Comparison of ENCODE assay signal across 8 mouse cellular contexts in the genomic region with DNA sequence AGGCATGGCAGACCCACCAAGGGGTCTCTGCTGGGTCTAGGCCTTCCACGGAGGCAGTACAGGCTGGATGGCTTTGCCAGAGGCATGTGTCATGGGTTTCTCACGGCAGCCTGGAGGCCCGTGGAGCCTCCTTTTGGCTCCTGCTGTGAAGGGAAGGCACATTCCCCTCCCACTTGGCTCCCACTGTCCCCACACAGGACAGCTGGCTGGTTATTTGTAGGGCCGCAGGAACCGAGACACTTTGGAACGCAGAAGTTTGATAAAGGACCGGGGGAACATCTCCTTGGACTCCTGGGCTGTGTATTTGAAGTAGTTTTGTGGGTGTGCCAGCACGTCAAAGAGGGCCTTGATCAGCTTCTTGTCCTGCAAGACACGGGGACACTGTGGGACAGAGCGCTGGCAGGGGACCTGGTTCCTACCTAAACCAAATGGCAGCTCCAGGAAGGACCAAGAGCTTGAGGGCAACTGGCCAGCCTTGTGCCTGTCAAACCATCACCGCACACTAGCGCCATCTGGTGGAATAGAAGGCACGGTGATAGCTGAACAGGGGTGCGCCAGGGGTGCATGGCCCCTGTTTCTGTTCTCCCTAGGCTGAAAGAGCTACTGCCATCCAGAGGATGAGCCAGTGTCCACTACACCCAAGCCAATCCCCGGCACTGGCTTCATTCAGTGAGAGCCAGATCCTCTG. TPM values are rescaled to one million over a fixed set of nuclear protein-coding genes. Genes with fewer than 3 reads are reported as not detected.
A peak's percentile ranks its signal among the peaks of the same experiment; 100 is the strongest.
DNase-seq lines count a peak whose midpoint lies in the region; ATAC-seq and TF ChIP-seq lines count a peak whose summit lies in the region.

No protein-coding gene starts in this region.

- no peaks in the 10 kb centered on the region for H3K36me3 ChIP-seq in lung, postnatal 0 days (ENCODE audit: insufficient read depth, low read length)

- H3K9me3 ChIP-seq in lung, postnatal 0 days (ENCODE audit: low read length) = no peaks in the 10 kb centered on the region

- no peak overlapping the region for H3K27ac ChIP-seq in layer of hippocampus, adult 2 months
- no peak overlapping the region for H3K27ac ChIP-seq in lung, postnatal 0 days (ENCODE audit: low read length)

- H3K9ac ChIP-seq in lung, postnatal 0 days (replicated peaks; ENCODE audit: low read depth) = no peak overlapping the region

- peak; percentile 69 for DNase-seq in CD4-positive helper T cell, adult 2 months (ENCODE audit: low read depth, low spot score)
- DNase-seq in Muller cell, postnatal 12 days (ENCODE audit: inconsistent ontology term) = peak; percentile 36
- peak; percentile 89 to 92 for DNase-seq in cerebellum, postnatal 10 days
- DNase-seq in layer of hippocampus, adult 2 months (ENCODE audit: low spot score in 2 of 2) = peak; percentile 44 to 68
- peak; percentile 85 for DNase-seq in lung, postnatal 0 days (ENCODE audit: low spot score)
- DNase-seq in right cerebral cortex, adult 18-20 months = peak; percentile 52
- peak; percentile 50 to 71 for DNase-seq in urinary bladder, postnatal 4 days (ENCODE audit: low spot score in 2 of 2)

- H3K27me3 ChIP-seq in lung, postnatal 0 days (replicated peaks; ENCODE audit: insufficient read depth, low read length) = no peaks in the 10 kb centered on the region

- no peaks in the 10 kb centered on the region for H3K4me1 ChIP-seq in lung, postnatal 0 days (ENCODE audit: insufficient read depth, low read depth, low read length)

- no peak for TF ChIP-seq EP300 in lung, postnatal 0 days (IDR thresholded peaks at IDR 0.05)

- no peak overlapping the region for H3K4me3 ChIP-seq in layer of hippocampus, adult 2 months
- H3K4me3 ChIP-seq in lung, postnatal 0 days (ENCODE audit: low read depth, low read length) = no peak overlapping the region

- WGBS in lung, postnatal 0 days = 42% methylated on average over 15 of the region's 15 CpGs

- H3K4me2 ChIP-seq in lung, postnatal 0 days (replicated peaks; ENCODE audit: low read depth, low read length) = no peak overlapping the region

- peak; percentile 75 for ATAC-seq in granulocyte monocyte progenitor cell, adult 5-6 weeks (replicated peaks; ENCODE audit: poor library complexity, severe bottlenecking)
- ATAC-seq in lung, postnatal 0 days = peak; percentile 63

- TF ChIP-seq CTCF in layer of hippocampus, adult 2 months (conservative IDR thresholded peaks at IDR 0.05) = peak; percentile 86
- peak; percentile 95 for TF ChIP-seq CTCF in lung, postnatal 0 days (IDR thresholded peaks at IDR 0.05)

RNA-seq across cellular contexts. Expression of gene Ttll12, which starts 12.3 kb away (rescaled TPM):
- total RNA-seq in granulocyte monocyte progenitor cell, adult 5-6 weeks (2014; fragmentation: Nextera tagmentation) = 15.1 and 23.6 TPM in 2 replicates
- total RNA-seq in granulocyte monocyte progenitor cell, adult 5-6 weeks (2017) = 9.7 and 10.1 TPM in 2 replicates
- 10 to 100 TPM; 10.3 to 11.2 TPM for total RNA-seq in layer of hippocampus, adult 2 months (2021)
- polyA plus RNA-seq in lung, postnatal 0 days (2015; fragmentation: Nextera tagmentation; extraction: Ambion mirVana) = 12.3 TPM in 2 replicates

RNA-seq across cellular contexts. Expression of gene Mcat, which starts 43.7 kb away (rescaled TPM):
- 10.8 and 15.3 TPM in 2 replicates for total RNA-seq in granulocyte monocyte progenitor cell, adult 5-6 weeks (2014; fragmentation: Nextera tagmentation)
- total RNA-seq in granulocyte monocyte progenitor cell, adult 5-6 weeks (2017) = 14.8 and 21.1 TPM in 2 replicates
- total RNA-seq in layer of hippocampus, adult 2 months (2021) = 10 to 100 TPM; 24.2 to 28.7 TPM
- 22.8 and 24.7 TPM in 2 replicates for polyA plus RNA-seq in lung, postnatal 0 days (2015; fragmentation: Nextera tagmentation; extraction: Ambion mirVana)

RNA-seq across cellular contexts. Expression of gene Tspo, which starts 43.9 kb away (rescaled TPM):
- total RNA-seq in granulocyte monocyte progenitor cell, adult 5-6 weeks (2014; fragmentation: Nextera tagmentation) = 204 and 312 TPM in 2 replicates
- total RNA-seq in granulocyte monocyte progenitor cell, adult 5-6 weeks (2017) = 119 and 155 TPM in 2 replicates
- total RNA-seq in layer of hippocampus, adult 2 months (2021) = 1 to 10 TPM; 5.4 to 6.1 TPM
- polyA plus RNA-seq in lung, postnatal 0 days (2015; fragmentation: Nextera tagmentation; extraction: Ambion mirVana) = 343 and 439 TPM in 2 replicates

Comparison
In these comparisons a context has a peak if more than half of its experiments do, and no peak if none do; other contexts are left out.
1. DNase-seq: peak in every context shown above with its lines; median percentile 90 in cerebellum, postnatal 10 days; 85 in lung, postnatal 0 days; 69 in CD4-positive helper T cell, adult 2 months; 60 in urinary bladder, postnatal 4 days; 56 in layer of hippocampus, adult 2 months; 52 in right cerebral cortex, adult 18-20 months; 36 in Muller cell, postnatal 12 days.
2. RNA of gene Tspo, which starts 43.9 kb away (total RNA-seq): 119 to 312 TPM in granulocyte monocyte progenitor cell, adult 5-6 weeks; 5.4 to 6.1 TPM in layer of hippocampus, adult 2 months; every median in the first group is over 10 times any median in the second.